Mouse (Mus musculus) mesoderm, embryonic 11.5 days (tissue): ENCODE data around the gene Nubpl.

Source experiments
- DNase-seq: peaks from one replicate; pipeline ENCODE4 v3.0.0-alpha.2; 2012; ENCODE audit warnings: low read depth, low spot score

The Nubpl gene

DNA sequence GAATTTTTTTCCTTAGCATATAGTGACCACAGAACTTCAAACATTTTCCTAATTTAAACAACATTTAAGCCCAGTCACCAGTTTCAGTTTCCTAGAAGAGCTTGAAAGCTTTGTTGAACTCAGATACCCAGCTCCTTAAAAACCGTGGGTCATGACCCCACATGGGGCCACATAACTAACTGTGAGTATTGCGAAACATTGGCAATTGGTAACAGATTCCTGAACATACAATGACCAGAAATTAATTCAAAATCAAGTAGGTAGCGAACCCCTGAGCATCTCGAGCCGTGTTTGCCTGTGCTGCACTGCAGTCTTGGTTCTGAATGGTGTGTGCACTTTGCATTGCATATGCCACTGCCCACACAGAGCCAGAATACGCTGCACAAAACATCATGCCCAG lies 221.6 kb downstream of the Nubpl start:
- no peak for DNase-seq

DNA sequence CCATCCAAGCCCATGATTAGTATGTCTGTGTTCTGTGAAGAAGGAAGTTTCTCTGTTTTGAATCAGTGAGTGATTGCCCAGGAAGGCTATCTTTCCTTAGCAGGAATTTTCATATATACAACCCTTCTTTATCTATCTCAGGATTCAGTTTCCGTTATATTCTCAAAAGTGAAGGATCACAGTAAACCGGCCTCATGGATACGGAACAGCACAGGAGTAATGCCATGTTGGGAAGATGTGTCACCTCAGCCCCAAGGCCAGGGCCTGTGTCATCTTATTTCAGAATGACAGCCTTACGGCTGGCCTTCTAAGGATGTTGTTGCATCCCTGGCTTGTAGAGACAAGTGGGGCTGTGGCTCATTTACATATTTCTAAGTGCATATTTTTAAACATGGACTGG lies 231.0 kb downstream of the Nubpl start:
- DNase-seq: no peak

DNA sequence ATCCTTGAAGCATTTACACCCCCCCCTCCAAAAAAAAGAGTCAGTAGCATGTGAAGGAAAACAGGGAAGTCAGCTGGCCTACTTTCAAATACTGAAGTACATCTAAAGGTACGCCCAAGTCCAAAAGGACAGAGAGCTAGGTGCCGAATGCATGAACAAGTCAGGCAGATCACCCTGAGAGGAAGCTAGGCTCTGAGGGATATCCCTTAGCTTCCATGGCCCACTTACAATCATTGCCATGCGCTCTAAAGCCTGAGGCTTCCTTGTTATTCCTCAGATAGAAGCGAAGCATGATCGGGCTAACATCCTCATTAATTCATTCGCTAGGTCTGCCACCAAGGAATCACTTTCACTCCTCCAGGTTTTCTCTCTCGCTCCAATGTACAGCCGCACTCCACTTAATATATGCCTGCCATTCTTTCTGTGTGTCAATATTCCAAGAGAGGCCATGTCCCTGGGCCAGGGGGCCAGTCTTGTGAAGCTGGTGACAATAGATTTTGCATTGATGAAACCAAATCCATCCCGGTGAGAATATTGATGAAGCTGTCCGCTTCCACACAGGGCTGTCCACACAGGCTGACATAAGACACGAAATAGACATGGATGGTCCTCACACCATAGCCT lies 237.7 kb downstream of the Nubpl start:
- DNase-seq: no peak

DNA sequence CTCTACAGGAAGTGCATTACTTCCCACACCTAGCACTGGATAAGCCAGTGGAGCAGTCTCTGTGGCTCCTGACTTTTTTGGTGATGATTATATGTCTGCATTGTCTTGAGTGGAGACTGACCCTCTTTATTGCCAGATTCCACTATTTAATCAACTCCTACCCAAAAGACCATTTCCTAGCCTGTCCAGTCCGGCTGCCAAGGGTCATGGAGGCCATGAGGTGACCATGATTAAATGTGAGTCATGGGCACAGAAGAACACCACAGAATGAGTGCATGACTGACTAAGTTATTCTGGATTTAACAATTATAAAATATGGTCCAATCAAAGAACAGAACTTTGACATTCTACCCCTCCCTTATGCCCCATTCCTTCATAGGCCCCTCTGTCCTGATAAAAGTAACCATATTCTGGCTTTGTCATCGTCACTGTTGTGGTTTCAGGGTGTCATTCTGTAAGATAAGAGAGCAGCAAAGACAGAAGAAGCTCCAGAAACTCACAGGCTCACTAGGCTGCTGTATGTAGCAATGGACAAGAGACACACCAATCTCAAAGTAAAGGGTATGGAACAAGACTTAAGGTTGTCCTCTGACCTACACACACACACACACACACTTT lies 240.7 kb downstream of the Nubpl start:
- no peak for DNase-seq

DNA sequence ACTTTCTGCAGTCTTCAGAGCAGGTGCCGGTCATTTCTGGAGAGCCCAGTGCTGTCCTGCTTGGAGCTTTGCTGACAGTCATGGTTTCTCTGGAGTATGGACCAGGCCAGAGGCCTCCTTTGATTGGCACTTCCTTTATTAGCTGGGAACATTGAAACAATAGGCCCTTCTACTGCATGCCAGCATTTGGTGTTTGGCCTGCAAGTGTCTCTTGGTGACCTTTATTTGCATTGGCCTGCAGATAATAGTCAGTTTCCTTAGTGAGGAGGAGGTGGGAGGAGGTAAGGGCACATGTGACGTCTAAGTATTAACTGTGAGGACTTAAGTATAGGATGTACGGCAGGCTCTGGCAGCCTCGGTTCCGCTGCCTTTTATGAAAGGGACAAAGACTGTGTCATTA lies 249.1 kb downstream of the Nubpl start:
- DNase-seq: no peak

DNA sequence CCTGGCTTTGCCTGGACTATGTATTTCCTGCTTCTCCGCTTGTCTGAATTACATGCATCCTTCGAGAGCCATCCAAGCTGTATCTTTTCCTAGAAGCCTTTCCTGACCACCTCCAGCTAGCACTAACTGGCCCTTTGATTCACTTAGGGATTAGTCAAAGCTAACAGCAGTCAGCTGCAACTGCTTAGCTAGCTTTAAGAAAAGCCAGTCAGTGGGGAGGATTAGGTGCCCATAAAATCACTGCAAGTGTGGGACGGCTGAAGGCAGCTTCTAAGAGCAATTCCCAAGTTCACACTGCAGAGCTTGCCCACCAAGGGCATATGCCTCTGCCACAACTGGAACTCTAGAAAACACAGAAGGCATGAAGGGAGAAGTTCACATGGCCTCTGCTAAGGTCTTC lies 252.7 kb downstream of the Nubpl start:
- DNase-seq: no peak

DNA sequence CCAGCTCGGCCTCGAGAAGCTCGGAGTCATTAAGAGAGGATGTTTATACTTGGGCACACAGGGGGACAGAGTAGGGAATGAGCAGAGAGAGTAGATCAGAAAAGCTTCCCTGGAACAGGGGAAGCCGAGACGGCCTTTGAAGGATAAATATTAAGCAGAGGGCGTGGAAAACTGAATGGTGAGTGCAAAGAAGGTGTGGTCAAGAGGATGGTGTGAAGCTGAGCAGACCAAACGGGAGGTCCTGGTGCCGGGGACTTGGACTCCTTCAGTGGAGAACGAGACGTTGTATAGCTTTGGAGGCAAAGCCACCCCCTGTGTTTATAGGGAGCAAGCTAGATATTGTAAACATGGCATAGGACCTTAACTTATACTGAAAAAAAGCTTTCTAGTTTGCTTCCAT lies 261.9 kb downstream of the Nubpl start:
- DNase-seq: no peak

DNA sequence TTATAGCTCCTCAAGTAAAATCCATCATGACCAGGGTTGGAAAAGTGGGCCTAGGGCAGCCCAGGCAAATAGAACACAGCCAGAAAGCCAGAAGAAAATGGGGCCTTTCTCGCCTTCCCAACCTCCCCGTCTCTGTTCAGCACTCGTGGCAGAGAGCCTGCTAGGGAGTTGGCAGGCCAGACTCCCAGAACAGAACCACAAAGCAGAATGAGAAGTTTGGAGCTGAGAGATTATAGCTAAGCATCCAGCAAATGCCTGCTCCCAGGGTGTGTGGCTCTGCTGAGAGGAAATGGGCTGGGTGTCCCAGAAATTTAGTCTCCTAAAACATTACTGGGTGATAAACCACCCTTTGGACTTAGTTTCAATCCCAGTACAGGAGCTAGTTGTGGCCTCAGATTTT lies 262.6 kb downstream of the Nubpl start:
- no peak for DNase-seq

DNA sequence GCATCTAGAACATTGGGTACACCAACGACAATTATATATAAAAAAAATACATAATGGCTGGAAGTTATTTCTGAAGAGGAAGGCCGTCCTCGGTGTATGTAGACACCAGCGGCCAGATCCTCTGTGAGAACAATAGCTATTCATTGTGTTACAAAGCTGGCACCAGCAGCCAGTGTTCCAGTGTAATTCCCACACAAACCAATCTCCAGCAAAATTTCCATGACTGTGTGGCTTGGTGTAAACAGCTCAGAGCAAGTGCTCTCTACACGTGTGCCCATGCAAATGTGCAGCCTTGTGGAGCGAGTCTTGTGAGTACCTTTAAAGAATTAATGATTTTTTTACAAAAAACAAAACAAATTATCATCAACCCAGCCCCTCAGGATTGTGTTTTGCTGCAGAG lies 263.7 kb downstream of the Nubpl start:
- DNase-seq: no peak
